Mouse (Mus musculus): Measurements from ENCODE around the gene Fbn1. TPM values are rescaled to one million over a fixed set of nuclear protein-coding genes. Genes with fewer than 3 reads are reported as not detected.

The Fbn1 gene
- polyA plus RNA-seq, 2 experiments, result 0.73 to 1.3 TPM

DNA sequence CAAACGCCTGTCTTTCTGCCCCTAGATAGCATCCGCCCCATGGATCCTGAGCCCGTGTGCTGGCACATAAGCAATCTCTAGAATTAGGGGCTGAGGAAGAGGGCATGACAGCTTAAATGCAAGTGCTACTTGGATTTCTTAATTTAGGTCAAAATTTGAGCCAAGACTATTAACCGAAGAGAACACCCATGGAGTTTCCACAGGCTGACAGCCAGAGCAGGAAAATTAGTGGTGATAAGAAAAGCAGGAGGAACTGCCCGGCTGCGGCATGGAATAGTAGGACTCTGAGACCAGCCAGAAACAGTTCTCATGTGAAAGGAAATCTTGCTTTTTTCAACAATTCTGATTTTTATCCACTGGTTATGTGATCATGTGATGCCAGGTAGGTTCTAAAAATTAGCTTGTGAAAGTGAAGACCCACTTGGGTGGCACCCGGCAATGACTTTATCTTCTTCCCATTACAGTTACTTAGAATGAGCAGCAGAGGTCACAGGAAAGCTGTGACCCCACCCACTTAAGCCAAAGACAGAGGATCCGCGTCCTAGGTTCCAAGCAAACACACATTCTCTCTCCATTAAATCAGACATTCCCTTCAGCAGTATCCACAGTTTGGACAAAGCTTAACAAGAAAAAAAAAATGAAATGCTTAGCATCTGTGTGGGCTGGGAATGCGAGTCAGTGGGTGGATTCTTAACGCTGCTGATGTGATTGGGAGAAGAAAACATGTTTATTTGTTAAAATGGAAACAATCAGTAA, 152.4 kb downstream of the Fbn1 start:
- 57% methylated on average over 11 of the region's 11 CpGs for WGBS (ENCODE audit: insufficient replicate concordance)
- H3K9ac ChIP-seq (replicated peaks), result no peak overlapping the region
- H3K36me3 ChIP-seq (replicated peaks; ENCODE audit: control insufficient read depth, insufficient read depth, low read depth), result no peaks in the 10 kb centered on the region
- no peaks in the 10 kb centered on the region; a peak in 1 of 4 replicates for H3K4me1 ChIP-seq (replicated peaks; ENCODE audit: control insufficient read depth in 2 of 2, insufficient read depth in 2 of 2, low read length in 1 of 2)
- no peaks in the 10 kb centered on the region for H3K27me3 ChIP-seq (ENCODE audit: control insufficient read depth, insufficient read depth, low read length)
- TF ChIP-seq CTCF (IDR thresholded peaks at IDR 0.05; ENCODE audit: low read depth) (no peak), EP300 (IDR thresholded peaks at IDR 0.05; ENCODE audit: low read depth) (no peak)
- no peak overlapping the region for H3K4me2 ChIP-seq (ENCODE audit: low read depth)
- DNase-seq (ENCODE audit: low read depth in 3 of 3, low spot score in 3 of 3), result no peak
- no peak overlapping the region for H3K4me3 ChIP-seq (ENCODE audit: insufficient read depth in 1 of 2, low read depth in 2 of 2, low read length in 2 of 2)
- no peaks in the 10 kb centered on the region for H3K9me3 ChIP-seq (ENCODE audit: control insufficient read depth, low read length)
- ATAC-seq (ENCODE audit: insufficient read depth), result no peak
- H3K27ac ChIP-seq, result no peak overlapping the region

DNA sequence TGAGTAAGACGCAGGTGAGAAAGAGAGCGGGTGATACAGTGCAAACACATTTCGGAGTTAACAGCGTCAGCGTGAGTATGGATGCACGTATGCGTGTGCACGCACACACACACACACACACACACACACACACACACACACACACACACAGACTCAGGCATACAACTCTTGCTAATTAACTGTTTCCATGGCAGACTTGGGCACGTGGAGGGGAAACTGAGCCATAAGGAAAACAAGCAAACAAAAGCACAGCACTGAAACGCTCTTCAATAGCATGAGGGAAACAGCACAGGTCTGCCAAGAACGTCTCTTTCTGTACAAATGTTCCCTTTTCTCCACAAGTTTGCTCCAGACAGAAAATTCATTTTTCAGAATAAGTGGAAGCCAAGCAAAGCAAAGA, 153.2 kb downstream of the Fbn1 start:
- Histone ChIP-seq H3K9ac (replicated peaks) (no peak overlapping the region), H3K4me2 (ENCODE audit: low read depth) (no peak overlapping the region), H3K9me3 (ENCODE audit: control insufficient read depth, low read length) (no peaks in the 10 kb centered on the region), H3K27me3 (ENCODE audit: control insufficient read depth, insufficient read depth, low read length) (no peaks in the 10 kb centered on the region), H3K36me3 (replicated peaks; ENCODE audit: control insufficient read depth, insufficient read depth, low read depth) (no peaks in the 10 kb centered on the region), H3K27ac (no peak overlapping the region), H3K4me3 (ENCODE audit: insufficient read depth in 1 of 2, low read depth in 2 of 2, low read length in 2 of 2) (no peak overlapping the region), H3K4me1 (replicated peaks; ENCODE audit: control insufficient read depth in 2 of 2, insufficient read depth in 2 of 2, low read length in 1 of 2) (no peaks in the 10 kb centered on the region; a peak in 1 of 4 replicates)
- no peak for ATAC-seq (ENCODE audit: insufficient read depth)
- WGBS (ENCODE audit: insufficient replicate concordance), result 74% methylated on average over 11 of the region's 11 CpGs
- TF ChIP-seq CTCF (IDR thresholded peaks at IDR 0.05; ENCODE audit: low read depth) (no peak), EP300 (IDR thresholded peaks at IDR 0.05; ENCODE audit: low read depth) (no peak)
- no peak for DNase-seq (ENCODE audit: low read depth in 3 of 3, low spot score in 3 of 3)

DNA sequence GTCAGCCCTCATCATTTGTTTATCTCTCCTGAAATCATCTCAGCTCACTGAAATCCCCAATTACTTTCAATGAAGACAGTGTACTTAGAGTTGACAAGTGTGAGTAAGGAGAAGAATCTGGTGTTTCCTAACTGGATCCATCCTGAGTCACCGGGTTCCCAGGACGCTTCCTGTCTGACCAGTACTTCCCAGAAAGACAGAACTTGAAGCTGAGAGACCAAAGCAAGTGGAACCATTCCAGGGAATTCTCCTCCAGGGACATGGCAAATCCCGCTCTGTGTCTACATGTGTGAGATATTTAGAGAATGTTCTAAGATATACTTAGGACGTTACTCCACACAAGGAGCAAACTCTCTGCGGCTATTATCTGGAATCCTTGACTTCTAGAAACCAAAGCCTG, 158.6 kb downstream of the Fbn1 start:
- DNase-seq (ENCODE audit: low read depth in 3 of 3, low spot score in 3 of 3), result no peak
- Histone ChIP-seq H3K9ac (replicated peaks) (no peak overlapping the region), H3K4me1 (replicated peaks; ENCODE audit: control insufficient read depth in 2 of 2, insufficient read depth in 2 of 2, low read length in 1 of 2) (no peaks in the 10 kb centered on the region), H3K27me3 (ENCODE audit: control insufficient read depth, insufficient read depth, low read length) (no peaks in the 10 kb centered on the region), H3K4me3 (ENCODE audit: insufficient read depth in 1 of 2, low read depth in 2 of 2, low read length in 2 of 2) (no peak overlapping the region), H3K36me3 (replicated peaks; ENCODE audit: control insufficient read depth, insufficient read depth, low read depth) (no peaks in the 10 kb centered on the region), H3K4me2 (ENCODE audit: low read depth) (no peak overlapping the region), H3K9me3 (ENCODE audit: control insufficient read depth, low read length) (no peaks in the 10 kb centered on the region), H3K27ac (no peak overlapping the region)
- WGBS (ENCODE audit: insufficient replicate concordance), result 64% methylated on average over 5 of the region's 5 CpGs
- ATAC-seq (ENCODE audit: insufficient read depth), result no peak
- TF ChIP-seq CTCF (IDR thresholded peaks at IDR 0.05; ENCODE audit: low read depth) (no peak), EP300 (IDR thresholded peaks at IDR 0.05; ENCODE audit: low read depth) (no peak)

DNA sequence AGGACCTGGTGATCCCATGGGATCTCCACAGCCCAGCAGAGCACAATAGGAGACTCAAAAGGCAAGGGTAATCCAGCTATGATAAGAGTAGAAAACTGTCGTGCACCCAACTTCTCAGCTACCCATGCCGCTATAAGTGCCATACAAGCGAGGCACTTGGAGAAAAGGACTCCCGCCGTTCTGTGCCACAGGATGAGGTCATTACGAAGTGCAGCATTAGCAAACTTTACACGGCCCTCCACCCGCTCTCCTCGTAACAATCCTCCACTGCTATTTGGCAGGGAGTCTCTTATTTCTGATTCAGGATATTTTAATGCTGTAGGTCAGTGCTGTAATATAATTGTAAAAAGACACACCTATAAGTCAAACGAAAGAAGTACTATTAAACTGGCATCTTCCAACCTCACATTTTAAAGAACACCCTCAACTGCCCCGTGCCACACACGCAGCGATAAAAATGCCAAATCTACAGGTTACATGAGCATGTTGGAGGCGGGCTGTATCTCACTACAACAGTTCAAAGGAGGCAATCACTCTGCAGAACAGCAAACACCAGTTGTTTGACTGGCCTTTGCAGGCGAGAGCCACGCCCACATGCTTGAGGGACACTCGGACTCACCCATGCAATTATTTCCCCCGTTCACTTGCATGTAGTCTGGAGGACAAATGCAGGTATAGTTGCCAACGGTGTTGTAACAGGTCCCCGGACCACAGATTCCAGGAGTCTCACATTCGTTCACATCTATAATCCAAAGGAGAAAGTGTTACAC, 165.4 kb downstream of the Fbn1 start:
- Histone ChIP-seq H3K27me3 (ENCODE audit: control insufficient read depth, insufficient read depth, low read length) (no peaks in the 10 kb centered on the region), H3K4me3 (ENCODE audit: insufficient read depth in 1 of 2, low read depth in 2 of 2, low read length in 2 of 2) (no peak overlapping the region), H3K9me3 (ENCODE audit: control insufficient read depth, low read length) (no peaks in the 10 kb centered on the region), H3K4me2 (ENCODE audit: low read depth) (no peak overlapping the region), H3K9ac (replicated peaks) (no peak overlapping the region), H3K27ac (no peak overlapping the region), H3K36me3 (replicated peaks; ENCODE audit: control insufficient read depth, insufficient read depth, low read depth) (no peaks in the 10 kb centered on the region), H3K4me1 (replicated peaks; ENCODE audit: control insufficient read depth in 2 of 2, insufficient read depth in 2 of 2, low read length in 1 of 2) (no peaks in the 10 kb centered on the region)
- DNase-seq (ENCODE audit: low read depth in 3 of 3, low spot score in 3 of 3), result no peak
- TF ChIP-seq EP300 (IDR thresholded peaks at IDR 0.05; ENCODE audit: low read depth) (no peak), CTCF (IDR thresholded peaks at IDR 0.05; ENCODE audit: low read depth) (no peak)
- no peak for ATAC-seq (ENCODE audit: insufficient read depth)
- 65% methylated on average over 21 of the region's 21 CpGs for WGBS (ENCODE audit: insufficient replicate concordance)

DNA sequence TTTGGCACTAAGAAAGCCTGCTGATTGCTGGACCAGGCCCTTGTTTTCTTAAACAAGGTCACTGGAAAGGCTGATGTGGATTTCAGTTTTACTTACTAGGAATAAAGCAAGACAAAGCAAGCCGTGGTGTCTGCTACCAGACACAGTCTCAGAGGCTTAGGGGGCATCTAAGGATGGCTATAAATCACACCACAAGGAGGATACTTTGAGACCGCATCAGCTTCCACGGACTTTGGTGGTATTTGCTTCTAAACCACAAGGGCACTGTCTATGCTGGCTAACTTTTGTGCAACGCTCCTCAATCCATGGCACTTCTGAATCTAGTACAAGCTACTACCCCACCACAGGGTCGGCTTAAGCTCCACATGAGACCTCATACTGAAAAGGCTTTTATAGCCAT, 167.4 kb downstream of the Fbn1 start:
- no peaks in the 10 kb centered on the region for H3K27me3 ChIP-seq (ENCODE audit: control insufficient read depth, insufficient read depth, low read length)
- WGBS (ENCODE audit: insufficient replicate concordance), result 55% methylated on average over 5 of the region's 5 CpGs
- H3K27ac ChIP-seq, result no peak overlapping the region
- TF ChIP-seq CTCF (IDR thresholded peaks at IDR 0.05; ENCODE audit: low read depth) (no peak), EP300 (IDR thresholded peaks at IDR 0.05; ENCODE audit: low read depth) (no peak)
- no peak overlapping the region for H3K9ac ChIP-seq (replicated peaks)
- DNase-seq (ENCODE audit: low read depth in 3 of 3, low spot score in 3 of 3), result no peak
- no peak for ATAC-seq (ENCODE audit: insufficient read depth)
- no peaks in the 10 kb centered on the region for H3K36me3 ChIP-seq (replicated peaks; ENCODE audit: control insufficient read depth, insufficient read depth, low read depth)
- no peak overlapping the region for H3K4me2 ChIP-seq (ENCODE audit: low read depth)
- H3K4me1 ChIP-seq (replicated peaks; ENCODE audit: control insufficient read depth in 2 of 2, insufficient read depth in 2 of 2, low read length in 1 of 2), result no peaks in the 10 kb centered on the region
- no peak overlapping the region for H3K4me3 ChIP-seq (ENCODE audit: insufficient read depth in 1 of 2, low read depth in 2 of 2, low read length in 2 of 2)
- no peaks in the 10 kb centered on the region for H3K9me3 ChIP-seq (ENCODE audit: control insufficient read depth, low read length)

Data from liver, embryonic 14.5 days (tissue).